Mouse (Mus musculus) effector memory CD4-positive, alpha-beta T cell, adult 5 months (primary cell): ENCODE measurements around the gene Mcfd2. TPM values are rescaled to one million over a fixed set of nuclear protein-coding genes. Genes with fewer than 3 reads are reported as not detected.

ENCODE experiments used
- polyA plus RNA-seq: library from polyadenylated mRNA; unstranded; fragments of 100-300 nt; shearing (Covaris generic); gene quantifications from one replicate; pipeline ENCODE4 v1.2.1, GENCODE M21; 2017

Mcfd2 gene
- polyA plus RNA-seq, result 22.6 TPM

GRCm38 (mm10) chr17:87265792-87266186, at the start of gene Mcfd2:
Mcfd2 (minus strand) TSS chr17:87265935.

GRCm38 (mm10) chr17:87282706-87283053, 16.9 kb upstream of the Mcfd2 start, which contains the start of gene Ttc7:
Ttc7 (plus strand) TSS chr17:87282886.

Other genes with a start within 250 kb of the Mcfd2 start
- 17.3 TPM for gene Pigf, start 240.5 kb downstream of the Mcfd2 start, polyA plus RNA-seq
- 168 TPM for gene Cript, start 240.4 kb downstream of the Mcfd2 start, polyA plus RNA-seq
- 14.7 TPM for gene Socs5, start 158.3 kb downstream of the Mcfd2 start, polyA plus RNA-seq
- gene Ttc7, start 17.0 kb upstream of the Mcfd2 start, polyA plus RNA-seq, result 58.8 TPM
- not detected for gene Stpg4, start 161.8 kb upstream of the Mcfd2 start, polyA plus RNA-seq
- gene Calm2, start 181.0 kb upstream of the Mcfd2 start, polyA plus RNA-seq, result 657 TPM